ENCODE assay signal across 8 mouse cellular contexts in genomic region chr15:80260677-80261076, GRCm38 (mm10). TPM values are rescaled to one million over a fixed set of nuclear protein-coding genes. Genes with fewer than 3 reads are reported as not detected.
DNase-seq lines count a peak whose midpoint lies in the region; ATAC-seq and TF ChIP-seq lines count a peak whose summit lies in the region.

No protein-coding gene starts in this region.

- no peak overlapping the region for H3K4me3 ChIP-seq in liver, postnatal 0 days (ENCODE audit: low read depth, low read length)

- no peak overlapping the region for H3K4me2 ChIP-seq in liver, postnatal 0 days (ENCODE audit: low read depth, low read length)

- no peak for TF ChIP-seq EP300 in liver, postnatal 0 days (IDR thresholded peaks at IDR 0.05; ENCODE audit: low read depth)

- WGBS in liver, postnatal 0 days (ENCODE audit: insufficient replicate concordance), result 14% methylated on average over 3 of the region's 3 CpGs

- DNase-seq in 416B (ENCODE audit: low read depth) (peak; percentile 81), R1 (ENCODE audit: low read depth, low spot score) (peak; percentile 83)
- DNase-seq in cerebellum, postnatal 14 days, result peak; percentile 95 to 96
- DNase-seq in gastrocnemius, postnatal 25 days, result peak; percentile 63
- DNase-seq in kidney, postnatal 36 days, result peak; percentile 80 to 93
- peak; percentile 90 for DNase-seq in liver, postnatal 0 days
- peak; percentile 55 for DNase-seq in retina, adult 2 months (ENCODE audit: low read depth, low spot score)
- DNase-seq in thymus, postnatal 25 days, result peak; percentile 79

- peak; percentile 98 for TF ChIP-seq CTCF in liver, postnatal 0 days (IDR thresholded peaks at IDR 0.05; ENCODE audit: low read depth)

- no peaks in the 10 kb centered on the region for H3K27me3 ChIP-seq in liver, postnatal 0 days (ENCODE audit: insufficient read depth, low read length)

- H3K36me3 ChIP-seq in liver, postnatal 0 days (replicated peaks; ENCODE audit: insufficient read depth, low read length), result peaks cover 41% of the 10 kb centered on the region

- H3K9ac ChIP-seq in liver, postnatal 0 days (replicated peaks), result no peak overlapping the region

- H3K27ac ChIP-seq in liver, postnatal 0 days (ENCODE audit: low read depth), result no peak overlapping the region

- H3K4me1 ChIP-seq in liver, postnatal 0 days (ENCODE audit: insufficient read depth), result peaks cover 47% of the 10 kb centered on the region

- ATAC-seq in liver, postnatal 0 days, result no peak

- no peaks in the 10 kb centered on the region for H3K9me3 ChIP-seq in liver, postnatal 0 days (ENCODE audit: low read length)

RNA-seq across cellular contexts. Expression of gene Rps19bp1, which starts 3.4 kb away (rescaled TPM):
- 10 to 100 TPM in 1 of 2 experiments, 1 to 10 TPM in 1; 9.9 to 11.2 TPM for total RNA-seq in gastrocnemius, postnatal 25 days (2021)
- polyA plus RNA-seq in liver, postnatal 0 days (2015; fragmentation: Nextera tagmentation; extraction: Ambion mirVana), result 27.0 and 27.5 TPM in 2 replicates

RNA-seq across cellular contexts. Expression of gene Atf4, which starts 5.7 kb away (rescaled TPM):
- 100 to 1,000 TPM; 107 to 114 TPM for total RNA-seq in gastrocnemius, postnatal 25 days (2021)
- polyA plus RNA-seq in liver, postnatal 0 days (2015; fragmentation: Nextera tagmentation; extraction: Ambion mirVana), result 64.3 and 65.7 TPM in 2 replicates

RNA-seq across cellular contexts. Expression of gene AC140267.1, which starts 25.0 kb away (rescaled TPM):
- total RNA-seq in gastrocnemius, postnatal 25 days (2021), result 1 to 10 TPM; 4.0 to 7.5 TPM
- polyA plus RNA-seq in liver, postnatal 0 days (2015; fragmentation: Nextera tagmentation; extraction: Ambion mirVana), result not detected in 2 replicates

RNA-seq across cellular contexts. Expression of gene Cacna1i, which starts 26.4 kb away (rescaled TPM):
- under 1 TPM; 0.11 to 0.43 TPM for total RNA-seq in gastrocnemius, postnatal 25 days (2021)
- not detected in 2 replicates for polyA plus RNA-seq in liver, postnatal 0 days (2015; fragmentation: Nextera tagmentation; extraction: Ambion mirVana)

RNA-seq across cellular contexts. Expression of gene Mief1, which starts 26.9 kb away (rescaled TPM):
- 10 to 100 TPM; 19.5 to 23.2 TPM for total RNA-seq in gastrocnemius, postnatal 25 days (2021)
- 8.5 and 8.6 TPM in 2 replicates for polyA plus RNA-seq in liver, postnatal 0 days (2015; fragmentation: Nextera tagmentation; extraction: Ambion mirVana)
